Mouse (Mus musculus): ENCODE data around the gene B230217C12Rik.

B230217C12Rik gene

GRCm38 (mm10) chr11:97809235-97810121 is 31.1 kb upstream of the B230217C12Rik start:
- DNase-seq (ENCODE audit: low read depth): no peak

- DNase-seq (ENCODE audit: low read depth): peak; percentile 85
These were observed 30.2 kb upstream of the B230217C12Rik start for GRCm38 (mm10) chr11:97810356-97810755.

- no peak for DNase-seq (ENCODE audit: low read depth)
These were observed 29.6 kb upstream of the B230217C12Rik start for GRCm38 (mm10) chr11:97810970-97811369.

- DNase-seq (ENCODE audit: low read depth): no peak
These were observed 28.8 kb upstream of the B230217C12Rik start for GRCm38 (mm10) chr11:97811569-97812362.

GRCm38 (mm10) chr11:97812491-97812921 is 28.1 kb upstream of the B230217C12Rik start:
- no peak for DNase-seq (ENCODE audit: low read depth)

- DNase-seq (ENCODE audit: low read depth): no peak
These were observed 27.5 kb upstream of the B230217C12Rik start for GRCm38 (mm10) chr11:97813085-97813484.

- DNase-seq (ENCODE audit: low read depth): no peak
These were observed 26.6 kb upstream of the B230217C12Rik start for GRCm38 (mm10) chr11:97813746-97814515.

- DNase-seq (ENCODE audit: low read depth): no peak
These were observed 24.8 kb upstream of the B230217C12Rik start for GRCm38 (mm10) chr11:97815736-97816135.

- DNase-seq (ENCODE audit: low read depth): no peak
These were observed 24.4 kb upstream of the B230217C12Rik start for GRCm38 (mm10) chr11:97816176-97816575.

GRCm38 (mm10) chr11:97816916-97817315 is 23.7 kb upstream of the B230217C12Rik start:
- DNase-seq (ENCODE audit: low read depth): no peak

- no peak for DNase-seq (ENCODE audit: low read depth)
These were observed 23.2 kb upstream of the B230217C12Rik start for GRCm38 (mm10) chr11:97817379-97817778.

GRCm38 (mm10) chr11:97818003-97818402 is 22.6 kb upstream of the B230217C12Rik start:
- DNase-seq (ENCODE audit: low read depth): no peak

GRCm38 (mm10) chr11:97818571-97818970 is 22.0 kb upstream of the B230217C12Rik start:
- DNase-seq (ENCODE audit: low read depth): no peak

GRCm38 (mm10) chr11:97819102-97819501 is 21.5 kb upstream of the B230217C12Rik start:
- DNase-seq (ENCODE audit: low read depth): no peak

GRCm38 (mm10) chr11:97819923-97820322 is 20.7 kb upstream of the B230217C12Rik start:
- DNase-seq (ENCODE audit: low read depth): no peak

- DNase-seq (ENCODE audit: low read depth): no peak
These were observed 19.7 kb upstream of the B230217C12Rik start for GRCm38 (mm10) chr11:97820840-97821239.

- DNase-seq (ENCODE audit: low read depth): peak; percentile 63
These were observed 19.0 kb upstream of the B230217C12Rik start for GRCm38 (mm10) chr11:97821401-97822064.

GRCm38 (mm10) chr11:97822840-97823603 is 17.6 kb upstream of the B230217C12Rik start:
- no peak for DNase-seq (ENCODE audit: low read depth)

- no peak for DNase-seq (ENCODE audit: low read depth)
These were observed 16.4 kb upstream of the B230217C12Rik start for GRCm38 (mm10) chr11:97824168-97824567.

- no peak for DNase-seq (ENCODE audit: low read depth)
These were observed 15.7 kb upstream of the B230217C12Rik start for GRCm38 (mm10) chr11:97824895-97825294.

GRCm38 (mm10) chr11:97825295-97825694 is 15.3 kb upstream of the B230217C12Rik start:
- peak; percentile 77 for DNase-seq (ENCODE audit: low read depth)

Measured in naive thymus-derived CD4-positive, alpha-beta T cell, adult 2 months (primary cell).